Mouse (Mus musculus) thymus, adult 2 months (tissue): Measurements from ENCODE around the gene Fbf1.

ENCODE experiments used
- CTCF ChIP-seq: fragments of 200-500 bp; IDR thresholded peaks from 2 replicates; pipeline ENCODE4 v1.5.1; 2012; ENCODE audit warnings: mild to moderate bottlenecking, control low read depth, low read length, moderate library complexity, borderline replicate concordance; ENCODE audit not compliant: control insufficient read depth, poor library complexity, insufficient read depth; ENCODE audit errors: extremely low read depth
- POLR2A ChIP-seq: fragments of 200-500 bp; IDR thresholded peaks from 2 replicates; pipeline ENCODE4 v1.6.1; 2012; ENCODE audit warnings: mild to moderate bottlenecking, low read length, control low read depth, moderate library complexity; ENCODE audit not compliant: control insufficient read depth, poor library complexity, insufficient read depth; ENCODE audit errors: extremely low read depth

DNA sequence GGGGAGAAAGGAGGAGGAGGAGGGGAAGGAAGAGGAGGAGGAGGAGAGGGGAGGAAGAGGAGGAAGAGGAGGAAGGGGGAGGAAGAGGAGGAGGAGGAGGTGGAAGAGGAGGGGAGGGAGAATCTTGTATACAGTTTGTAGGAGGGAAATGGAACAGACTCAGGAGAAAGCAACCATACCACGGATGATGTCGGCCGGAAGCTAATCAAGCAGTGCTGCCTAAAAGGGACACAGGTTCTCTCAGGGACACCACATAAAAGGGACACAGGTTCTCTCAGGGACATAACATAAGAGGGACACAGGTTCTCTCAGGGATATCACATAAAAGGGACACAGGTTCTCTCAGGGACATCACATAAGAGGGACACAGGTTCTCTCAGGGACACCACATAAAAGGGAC is 1.2 kb upstream of the Fbf1 start:
- TF ChIP-seq CTCF (no peak), POLR2A (no peak)
